Mouse (Mus musculus) forebrain, postnatal 0 days (tissue): ENCODE measurements at regions not wholly inside any gene's neighbourhood (a gene's known extent, or its start where the extent isn't known, plus 50 kb on each side); places are given as distances from the start of the nearest gene placed in this dataset.
A peak's percentile ranks its signal among the peaks of the same experiment; 100 is the strongest.

Experiments used
- ATAC-seq: fragments of 200-750 bp; cut with Nextera tagmentation; 2 replicates; pipeline ENCODE4 v1.8.0; 2017; ENCODE audit warnings: mild to moderate bottlenecking, moderate library complexity
- DNase-seq: peaks from one replicate; pipeline ENCODE4 v3.0.0-alpha.2; 2015
- H3K27ac ChIP-seq: fragments of 300-500 bp; sonication (generic); 2 replicates; pipeline ENCODE4 v1.5.1; 2014; ENCODE audit warnings: low read depth, mild to moderate bottlenecking, antibody characterized with exemption, low read length, moderate library complexity, mixed read lengths
- H3K27me3 ChIP-seq: fragments of 300-500 bp; sonication (generic); 2 replicates; pipeline ENCODE4 v1.6.1; 2014; ENCODE audit warnings: mild to moderate bottlenecking, low read length, mixed read lengths; ENCODE audit not compliant: insufficient read depth
- H3K36me3 ChIP-seq: fragments of 300-500 bp; sonication (generic); 2 replicates; pipeline ENCODE4 v1.6.1; 2014; ENCODE audit warnings: mild to moderate bottlenecking, moderate library complexity; ENCODE audit not compliant: insufficient read depth
- H3K4me1 ChIP-seq: fragments of 300-500 bp; sonication (generic); 2 replicates; pipeline ENCODE4 v1.6.1; 2014; ENCODE audit warnings: antibody characterized with exemption; ENCODE audit not compliant: insufficient read depth
- H3K4me2 ChIP-seq: fragments of 300-500 bp; sonication (generic); 2 replicates; pipeline ENCODE4 v1.6.1; 2014; ENCODE audit warnings: low read depth, mild to moderate bottlenecking, moderate library complexity
- H3K4me3 ChIP-seq: fragments of 300-500 bp; sonication (generic); 2 replicates; pipeline ENCODE4 v1.5.1; 2014; ENCODE audit warnings: low read depth, low read length, mixed read lengths
- H3K9ac ChIP-seq: fragments of 300-500 bp; sonication (generic); 2 replicates; pipeline ENCODE4 v1.6.1; 2014; ENCODE audit warnings: mild to moderate bottlenecking
- H3K9me3 ChIP-seq: fragments of 300-500 bp; sonication (generic); 2 replicates; pipeline ENCODE4 v1.6.1; 2016; ENCODE audit warnings: low read length
- CTCF ChIP-seq: sonication (generic); IDR thresholded peaks from 2 replicates; pipeline ENCODE4 v1.5.1; 2016; ENCODE audit warnings: antibody characterized with exemption, control low read depth, low read depth
- WGBS: fragments of 180-500 bp; shearing (Covaris S2); extraction: QIAGEN DNeasy Blood & Tissue Kit; methylation state at CpG from one replicate; pipeline ENCODE4 v1.1.7; 2014; 5-methylcytosine and 5-hydroxymethylcytosine counted together

GRCm38 (mm10) chr1:100878065-100878464 is 1105.5 kb downstream of the Cntnap5b start:
- H3K4me3 ChIP-seq = no peak overlapping the region
- H3K4me1 ChIP-seq = no peaks in the 10 kb centered on the region
- H3K27ac ChIP-seq = no peak overlapping the region
- H3K36me3 ChIP-seq = no peaks in the 10 kb centered on the region
- H3K9me3 ChIP-seq = no peaks in the 10 kb centered on the region
- no peak overlapping the region for H3K9ac ChIP-seq
- no peak overlapping the region for H3K4me2 ChIP-seq
- DNase-seq (no peak), ATAC-seq (peak; percentile 25; the same call in 1 of the 2 replicates)
- no peak for TF ChIP-seq CTCF
- WGBS = 2% methylated on average over 1 of the region's 1 CpGs
- H3K27me3 ChIP-seq = no peaks in the 10 kb centered on the region

- 64% methylated on average over 2 of the region's 2 CpGs for WGBS
- TF ChIP-seq CTCF = no peak
- DNase-seq = no peak
- H3K27me3 ChIP-seq = no peaks in the 10 kb centered on the region
- H3K9ac ChIP-seq = no peak overlapping the region
- no peaks in the 10 kb centered on the region for H3K36me3 ChIP-seq
- H3K4me1 ChIP-seq = no peaks in the 10 kb centered on the region
- H3K4me2 ChIP-seq = no peak overlapping the region
- no peak overlapping the region for H3K4me3 ChIP-seq
- no peak overlapping the region for H3K27ac ChIP-seq
- no peak for ATAC-seq
- H3K9me3 ChIP-seq = no peaks in the 10 kb centered on the region
These were observed 1114.8 kb downstream of the Cntnap5b start for GRCm38 (mm10) chr1:100887336-100887735.

- no peak for ATAC-seq
- Histone ChIP-seq H3K27me3 (no peaks in the 10 kb centered on the region), H3K4me2 (no peak overlapping the region), H3K9me3 (no peaks in the 10 kb centered on the region), H3K36me3 (no peaks in the 10 kb centered on the region), H3K9ac (no peak overlapping the region), H3K27ac (no peak overlapping the region), H3K4me3 (no peak overlapping the region), H3K4me1 (no peaks in the 10 kb centered on the region)
- no peak for TF ChIP-seq CTCF
- DNase-seq = no peak
- 89% methylated on average over 1 of the region's 1 CpGs for WGBS
These were observed 1115.8 kb downstream of the Cntnap5b start for GRCm38 (mm10) chr1:100888337-100888736.

- Histone ChIP-seq H3K9me3 (no peaks in the 10 kb centered on the region), H3K36me3 (no peaks in the 10 kb centered on the region), H3K27ac (no peak overlapping the region), H3K4me3 (no peak overlapping the region), H3K9ac (no peak overlapping the region), H3K4me1 (no peaks in the 10 kb centered on the region), H3K27me3 (no peaks in the 10 kb centered on the region), H3K4me2 (no peak overlapping the region)
- ATAC-seq (no peak), DNase-seq (no peak)
- TF ChIP-seq CTCF = no peak
These were observed 1150.3 kb downstream of the Cntnap5b start for GRCm38 (mm10) chr1:100922833-100923232.

- no peak for TF ChIP-seq CTCF
- no peaks in the 10 kb centered on the region for H3K4me1 ChIP-seq
- no peaks in the 10 kb centered on the region for H3K36me3 ChIP-seq
- ATAC-seq = no peak
- no peaks in the 10 kb centered on the region for H3K27me3 ChIP-seq
- WGBS = 14% methylated on average over 1 of the region's 1 CpGs
- H3K9ac ChIP-seq = no peak overlapping the region
- no peak overlapping the region for H3K4me2 ChIP-seq
- H3K27ac ChIP-seq = no peak overlapping the region
- no peaks in the 10 kb centered on the region for H3K9me3 ChIP-seq
- no peak for DNase-seq
- H3K4me3 ChIP-seq = no peak overlapping the region
These were observed 1155.7 kb downstream of the Cntnap5b start for GRCm38 (mm10) chr1:100928171-100928771.

GRCm38 (mm10) chr1:100967254-100967653 is 1194.7 kb downstream of the Cntnap5b start:
- no peak for DNase-seq
- Histone ChIP-seq H3K4me2 (no peak overlapping the region), H3K9me3 (no peaks in the 10 kb centered on the region), H3K4me1 (no peaks in the 10 kb centered on the region), H3K36me3 (no peaks in the 10 kb centered on the region), H3K4me3 (no peak overlapping the region), H3K27ac (no peak overlapping the region), H3K27me3 (no peaks in the 10 kb centered on the region), H3K9ac (no peak overlapping the region)
- no peak for ATAC-seq
- TF ChIP-seq CTCF = no peak

- Histone ChIP-seq H3K36me3 (no peaks in the 10 kb centered on the region), H3K4me1 (no peaks in the 10 kb centered on the region), H3K9ac (no peak overlapping the region), H3K27ac (no peak overlapping the region), H3K4me2 (no peak overlapping the region), H3K9me3 (no peaks in the 10 kb centered on the region), H3K4me3 (no peak overlapping the region), H3K27me3 (no peaks in the 10 kb centered on the region)
- ATAC-seq = no peak
- TF ChIP-seq CTCF = no peak
- no peak for DNase-seq
- WGBS = 80% methylated on average over 1 of the region's 1 CpGs
These were observed 1198.8 kb downstream of the Cntnap5b start for GRCm38 (mm10) chr1:100971361-100971760.
